Comparison of ENCODE assay signal across 18 mouse cellular contexts in genomic region chr6:80823753-80824152, GRCm38 (mm10).
DNase-seq lines count a peak whose midpoint lies in the region; ATAC-seq and TF ChIP-seq lines count a peak whose summit lies in the region.
"Had no signal": no experiment of that assay in that cellular context is flagged by ENCODE, and none has a peak within 500 bp of the region (broad histone marks: within the 10 kb centered on the region; RNA-seq: fewer than 3 reads in every experiment).

No protein-coding gene starts in this region.

- H3K4me1 ChIP-seq in ES-E14 (ENCODE audit: control insufficient read depth in 2 of 2, insufficient read depth in 2 of 2, low read length in 2 of 2, poor library complexity in 1 of 2): no peaks in the 10 kb centered on the region
- no peaks in the 10 kb centered on the region for H3K4me1 ChIP-seq in intestine, embryonic 15.5 days (replicated peaks)
- H3K4me1 ChIP-seq in kidney, embryonic 16.5 days (ENCODE audit: insufficient read depth, low read length): no peaks in the 10 kb centered on the region
- no peaks in the 10 kb centered on the region for H3K4me1 ChIP-seq in forebrain, postnatal 0 days (ENCODE audit: insufficient read depth)
- no peaks in the 10 kb centered on the region for H3K4me1 ChIP-seq in neural tube, embryonic 15.5 days
- no peaks in the 10 kb centered on the region for H3K4me1 ChIP-seq in heart, adult 2 months (ENCODE audit: control insufficient read depth, insufficient read depth, low read length)
- H3K4me1 ChIP-seq: hindbrain, embryonic 12.5 days; liver, embryonic 12.5 days; midbrain, embryonic 12.5 days had no signal

- no peak overlapping the region for H3K27ac ChIP-seq in ES-E14 (ENCODE audit: insufficient read depth, low read depth, low read length, poor library complexity, severe bottlenecking)
- H3K27ac ChIP-seq in intestine, embryonic 15.5 days: no peak overlapping the region
- H3K27ac ChIP-seq in kidney, embryonic 16.5 days (ENCODE audit: low read length): no peak overlapping the region
- no peak overlapping the region for H3K27ac ChIP-seq in forebrain, postnatal 0 days (ENCODE audit: low read depth, low read length)
- H3K27ac ChIP-seq in neural tube, embryonic 15.5 days (replicated peaks): no peak overlapping the region
- H3K27ac ChIP-seq in heart, adult 2 months: no peak overlapping the region
- H3K27ac ChIP-seq: hindbrain, embryonic 12.5 days; liver, embryonic 12.5 days; midbrain, embryonic 12.5 days had no signal

- intact Hi-C loops in heart, adult 2 months (cut with DNase I): no loop called here

- H3K36me3 ChIP-seq in ES-E14 (ENCODE audit: control insufficient read depth, insufficient read depth, low read length, poor library complexity, severe bottlenecking): no peaks in the 10 kb centered on the region
- no peaks in the 10 kb centered on the region for H3K36me3 ChIP-seq in intestine, embryonic 15.5 days
- no peaks in the 10 kb centered on the region for H3K36me3 ChIP-seq in kidney, embryonic 16.5 days (ENCODE audit: insufficient read depth, low read length)
- H3K36me3 ChIP-seq in forebrain, postnatal 0 days (ENCODE audit: insufficient read depth): no peaks in the 10 kb centered on the region
- no peaks in the 10 kb centered on the region for H3K36me3 ChIP-seq in neural tube, embryonic 15.5 days
- H3K36me3 ChIP-seq in heart, adult 2 months (ENCODE audit: control insufficient read depth, insufficient read depth, low read length): no peaks in the 10 kb centered on the region
- H3K36me3 ChIP-seq: hindbrain, embryonic 12.5 days; liver, embryonic 12.5 days; midbrain, embryonic 12.5 days had no signal

- no peak for TF ChIP-seq CTCF in forebrain, postnatal 0 days (IDR thresholded peaks at IDR 0.05; ENCODE audit: low read depth)
- no peak for TF ChIP-seq CTCF in heart, adult 2 months (IDR thresholded peaks at IDR 0.05)

- no peak overlapping the region for H3K4me2 ChIP-seq in intestine, embryonic 15.5 days (replicated peaks)
- no peak overlapping the region for H3K4me2 ChIP-seq in kidney, embryonic 16.5 days (replicated peaks; ENCODE audit: low read depth, low read length)
- no peak overlapping the region for H3K4me2 ChIP-seq in forebrain, postnatal 0 days (ENCODE audit: low read depth)
- no peak overlapping the region for H3K4me2 ChIP-seq in neural tube, embryonic 15.5 days
- H3K4me2 ChIP-seq: hindbrain, embryonic 12.5 days; liver, embryonic 12.5 days; midbrain, embryonic 12.5 days had no signal

- DNase-seq in ES-E14 (ENCODE audit: low read depth, low spot score): no peak
- peak; percentile 11 to 16 for DNase-seq in kidney, postnatal 4 days
- no peak for DNase-seq in forebrain, postnatal 0 days
- no peak for DNase-seq in heart, adult 2 months
- DNase-seq: adrenal gland, postnatal 10 days; cerebellum, adult 8-10 months; gastrocnemius, postnatal 25 days; heart, adult 18-20 months; lung, adult 18-20 months; lung, postnatal 14 days; thymus, postnatal 14 days had no signal

- H3K27me3 ChIP-seq in intestine, embryonic 15.5 days (replicated peaks): no peaks in the 10 kb centered on the region
- no peaks in the 10 kb centered on the region for H3K27me3 ChIP-seq in kidney, embryonic 16.5 days (ENCODE audit: insufficient read depth, low read length)
- no peaks in the 10 kb centered on the region for H3K27me3 ChIP-seq in forebrain, postnatal 0 days (ENCODE audit: insufficient read depth, low read length)
- no peaks in the 10 kb centered on the region for H3K27me3 ChIP-seq in neural tube, embryonic 15.5 days (replicated peaks)
- H3K27me3 ChIP-seq in heart, adult 2 months (ENCODE audit: control insufficient read depth, insufficient read depth, low read length): no peaks in the 10 kb centered on the region
- H3K27me3 ChIP-seq: hindbrain, embryonic 12.5 days; liver, embryonic 12.5 days; midbrain, embryonic 12.5 days had no signal

- in situ Hi-C loops in ES-E14 (cut with MboI; ENCODE audit: low sequenced_read_pairs in 2 of 2, unreplicated experiment in 2 of 2): no loop called here

- no peaks in the 10 kb centered on the region for H3K79me2 ChIP-seq in heart, adult 2 months (replicated peaks; ENCODE audit: control insufficient read depth, insufficient read depth, low read length)

- no peak overlapping the region for H3K4me3 ChIP-seq in ES-E14 (ENCODE audit: insufficient read depth in 1 of 2, low read depth in 1 of 2, low read length in 2 of 2, poor library complexity in 1 of 2, severe bottlenecking in 1 of 2)
- no peak overlapping the region for H3K4me3 ChIP-seq in intestine, embryonic 15.5 days (replicated peaks)
- no peak overlapping the region for H3K4me3 ChIP-seq in kidney, embryonic 16.5 days (ENCODE audit: low read length)
- H3K4me3 ChIP-seq in forebrain, postnatal 0 days (ENCODE audit: low read depth, low read length): no peak overlapping the region
- no peak overlapping the region for H3K4me3 ChIP-seq in neural tube, embryonic 15.5 days (replicated peaks)
- no peak overlapping the region for H3K4me3 ChIP-seq in heart, adult 2 months
- H3K4me3 ChIP-seq: hindbrain, embryonic 12.5 days; liver, embryonic 12.5 days; midbrain, embryonic 12.5 days had no signal

- no peak overlapping the region for H3K9ac ChIP-seq in ES-E14 (ENCODE audit: insufficient read depth, low read depth, low read length, poor library complexity, severe bottlenecking)
- no peak overlapping the region for H3K9ac ChIP-seq in intestine, embryonic 15.5 days
- no peak overlapping the region for H3K9ac ChIP-seq in kidney, embryonic 16.5 days (replicated peaks; ENCODE audit: low read length)
- no peak overlapping the region for H3K9ac ChIP-seq in forebrain, postnatal 0 days
- no peak overlapping the region for H3K9ac ChIP-seq in neural tube, embryonic 15.5 days (replicated peaks)
- H3K9ac ChIP-seq in heart, adult 2 months (ENCODE audit: low read depth, low read length): no peak overlapping the region
- H3K9ac ChIP-seq: hindbrain, embryonic 12.5 days; liver, embryonic 12.5 days; midbrain, embryonic 12.5 days had no signal

- peak; percentile 94 for ATAC-seq in intestine, embryonic 15.5 days
- peak; percentile 75; the same call in 1 of the 2 replicates for ATAC-seq in kidney, embryonic 16.5 days (ENCODE audit: low FRiP score, low TSS enrichment)
- ATAC-seq in forebrain, postnatal 0 days: no peak
- no peak for ATAC-seq in neural tube, embryonic 15.5 days (ENCODE audit: low FRiP score)
- ATAC-seq: activated CD4-positive, CD25-positive, alpha-beta regulatory T cell, adult 4 months; liver, embryonic 12.5 days had no signal

- TF ChIP-seq POLR2A in heart, adult 2 months (IDR thresholded peaks at IDR 0.05; ENCODE audit: insufficient read depth, low read depth, low read length): no peak

- WGBS in intestine, embryonic 15.5 days: 65% methylated on average over 5 of the region's 5 CpGs
- 62% methylated on average over 5 of the region's 5 CpGs for WGBS in kidney, embryonic 16.5 days
- WGBS in forebrain, postnatal 0 days: 86% methylated on average over 5 of the region's 5 CpGs
- WGBS in neural tube, embryonic 15.5 days: 79% methylated on average over 5 of the region's 5 CpGs
- WGBS in heart, adult 2 months: 79% methylated on average over 5 of the region's 5 CpGs

- TF ChIP-seq EP300 in heart, adult 2 months (IDR thresholded peaks at IDR 0.05; ENCODE audit: insufficient read depth, low read depth, low read length): no peak

- no peaks in the 10 kb centered on the region for H3K9me3 ChIP-seq in ES-E14 (ENCODE audit: control insufficient read depth, insufficient read depth, low read depth, low read length)
- H3K9me3 ChIP-seq in intestine, embryonic 15.5 days: no peaks in the 10 kb centered on the region
- H3K9me3 ChIP-seq in kidney, embryonic 16.5 days (ENCODE audit: low read length): no peaks in the 10 kb centered on the region
- H3K9me3 ChIP-seq in forebrain, postnatal 0 days (ENCODE audit: low read length): no peaks in the 10 kb centered on the region
- no peaks in the 10 kb centered on the region for H3K9me3 ChIP-seq in neural tube, embryonic 15.5 days (replicated peaks)
- H3K9me3 ChIP-seq: hindbrain, embryonic 12.5 days; liver, embryonic 12.5 days; midbrain, embryonic 12.5 days had no signal

TF ChIP-seq in ES-E14, 5 proteins besides CTCF, POLR2A, EP300 and RAD21:
- TF ChIP-seq ZNF384 (IDR thresholded peaks at IDR 0.05; ENCODE audit: low read depth, low read length) (0 out of 2 replicates have a peak, but pooled peaks have one; percentile 12), MAFK (IDR thresholded peaks at IDR 0.05; ENCODE audit: insufficient read depth, low read depth, low read length) (no peak)

Comparison
In these comparisons a context has a peak if more than half of its experiments do, and no peak if none do; other contexts are left out.
1. DNase-seq: peak in kidney, postnatal 4 days (2 of 2); none in ES-E14 (single experiment), forebrain, postnatal 0 days (single experiment) and heart, adult 2 months (0 of 2).
2. ATAC-seq: peak in intestine, embryonic 15.5 days (single experiment) and kidney, embryonic 16.5 days (single experiment); none in forebrain, postnatal 0 days (single experiment) and neural tube, embryonic 15.5 days (single experiment).